Mouse (Mus musculus): ENCODE results near the gene Itga2.

The Itga2 gene

GRCm38 (mm10) chr13:114822871-114823270, 109.0 kb downstream of the Itga2 start:
- DNase-seq (ENCODE audit: extremely low spot score), result no peak

GRCm38 (mm10) chr13:114818513-114818912, 113.4 kb downstream of the Itga2 start:
- DNase-seq (ENCODE audit: extremely low spot score), result no peak

- DNase-seq (ENCODE audit: extremely low spot score), result peak; percentile 89
Observed at GRCm38 (mm10) chr13:114817751-114818360, 114.0 kb downstream of the Itga2 start, which contains the start of gene Mocs2. TSS of gene Mocs2 (plus strand) at chr13:114818236.

- DNase-seq (ENCODE audit: extremely low spot score), result no peak
Observed at GRCm38 (mm10) chr13:114809624-114810210, 122.2 kb downstream of the Itga2 start.

GRCm38 (mm10) chr13:114802971-114803370, 128.9 kb downstream of the Itga2 start:
- no peak for DNase-seq (ENCODE audit: extremely low spot score)

GRCm38 (mm10) chr13:114801857-114802256, 130.0 kb downstream of the Itga2 start:
- DNase-seq (ENCODE audit: extremely low spot score), result no peak

GRCm38 (mm10) chr13:114793250-114794030, 138.5 kb downstream of the Itga2 start:
- peak; percentile 57 for DNase-seq (ENCODE audit: extremely low spot score)

GRCm38 (mm10) chr13:114791511-114791910, 140.4 kb downstream of the Itga2 start:
- no peak for DNase-seq (ENCODE audit: extremely low spot score)
